Mouse (Mus musculus) erythroblast, embryonic 14.5 days (primary cell): ENCODE data around the gene Anxa2.

Experiments used
- GATA1 ChIP-seq: IDR thresholded peaks from 2 replicates; pipeline ENCODE4 v1.6.1; 2012; ENCODE audit warnings: low read length, inconsistent platforms, mixed read lengths
- TAL1 ChIP-seq: IDR thresholded peaks from 3 replicates; pipeline ENCODE4 v1.6.1; 2012; ENCODE audit warnings: low read length, inconsistent platforms, mixed read lengths

GRCm38 (mm10) chr9:69480344-69480743 is 26.9 kb downstream of the Anxa2 start:
- no peak for TF ChIP-seq GATA1
- TF ChIP-seq TAL1 = no peak
